Mouse (Mus musculus) gastrocnemius, postnatal 14 days (tissue): Measurements from ENCODE around the gene Gtpbp8. TPM values are rescaled to one million over a fixed set of nuclear protein-coding genes. Genes with fewer than 3 reads are reported as not detected.

Source experiments
- DNase-seq: peaks from one replicate; pipeline ENCODE4 v3.0.0; 2021; ENCODE audit warnings: mixed read lengths
- intact Hi-C: fragments of 180-260 bp; cut with DNase I; formaldehyde crosslinking; loops from one replicate; pipeline ENCODE4 v1.15.1; 2025; ENCODE audit warnings: low total_unique reads
- long read RNA-seq, 2 experiments: library from polyadenylated mRNA; stranded (forward); transcript quantifications; one replicate each; pipeline ENCODE4 v2.0.0; 2021
- total RNA-seq, 2 experiments: library from RNA; stranded (reverse); gene quantifications; 2 replicates each; pipeline ENCODE4 v1.2.3; 2021

Gene Gtpbp8
- 10 to 100 TPM in 1 of 2 experiments, 1 to 10 TPM in 1; 8.5 to 12.7 TPM for total RNA-seq
- long read RNA-seq, experiment 1, transcript Gtpbp8-204 (6 exons, 3,415 nt) = major isoform, 9 of 18 reads
- long read RNA-seq, experiment 1, partial matches to known transcripts = 0 of 18 reads
- long read RNA-seq, experiment 1, other reads (novel, unspliced or antisense) = 9 of 18 reads
- long read RNA-seq, experiment 2, transcript Gtpbp8-204 (6 exons, 3,415 nt) = major isoform, 5 of 12 reads
- long read RNA-seq, experiment 2, partial matches to known transcripts = 1 of 12 reads
- long read RNA-seq, experiment 2, other reads (novel, unspliced or antisense) = 5 of 12 reads

- intact Hi-C loops = no loop called here
- peak; percentile 79 for DNase-seq
Observed at GRCm38 (mm10) chr16:44745866-44746562, at the start of gene Gtpbp8. Gtpbp8 (minus strand) TSS chr16:44746363.

- no peak for DNase-seq
- intact Hi-C loops = no loop called here
Observed at GRCm38 (mm10) chr16:44794416-44794815, 48.3 kb upstream of the Gtpbp8 start.

- DNase-seq = no peak
- intact Hi-C loops = no loop called here
Observed at GRCm38 (mm10) chr16:44786934-44787333, 40.8 kb upstream of the Gtpbp8 start.

GRCm38 (mm10) chr16:44780751-44781150 lies 34.6 kb upstream of the Gtpbp8 start:
- DNase-seq = no peak
- intact Hi-C loops = no loop called here

- intact Hi-C loops = no loop called here
- no peak for DNase-seq
Observed at GRCm38 (mm10) chr16:44779494-44779893, 33.3 kb upstream of the Gtpbp8 start.

- intact Hi-C loops = no loop called here
- DNase-seq = no peak
Observed at GRCm38 (mm10) chr16:44778538-44779147, 32.5 kb upstream of the Gtpbp8 start.

- no peak for DNase-seq
- intact Hi-C loops = no loop called here
Observed at GRCm38 (mm10) chr16:44774201-44774600, 28.0 kb upstream of the Gtpbp8 start.

- intact Hi-C loops = no loop called here
- DNase-seq = no peak
Observed at GRCm38 (mm10) chr16:44773673-44774072, 27.5 kb upstream of the Gtpbp8 start.

- DNase-seq = no peak
- intact Hi-C loops = no loop called here
Observed at GRCm38 (mm10) chr16:44772577-44772976, 26.4 kb upstream of the Gtpbp8 start.

GRCm38 (mm10) chr16:44767967-44768366 lies 21.8 kb upstream of the Gtpbp8 start:
- DNase-seq = no peak
- intact Hi-C loops = loop anchor here (5.0 kb wide), 1 partner anchor 314 kb away; no protein-coding TSS in a partner anchor

GRCm38 (mm10) chr16:44767506-44767905 lies 21.3 kb upstream of the Gtpbp8 start:
- intact Hi-C loops = loop anchor here (5.0 kb wide), 1 partner anchor 315 kb away; no protein-coding TSS in a partner anchor
- DNase-seq = no peak

- intact Hi-C loops = loop anchor here (5.0 kb wide), 1 partner anchor 316 kb away; no protein-coding TSS in a partner anchor
Observed at GRCm38 (mm10) chr16:44766320-44766892, 20.2 kb upstream of the Gtpbp8 start.

GRCm38 (mm10) chr16:44765555-44766319 lies 19.6 kb upstream of the Gtpbp8 start, which contains the start of gene Cd200r1:
Cd200r1 (plus strand) TSS chr16:44765736.
- intact Hi-C loops = loop anchor here (5.0 kb wide), 1 partner anchor 317 kb away; no protein-coding TSS in a partner anchor

More at GRCm38 (mm10) chr16:44766320-44766892, 20.2 kb upstream of the Gtpbp8 start:
- no peak for DNase-seq

GRCm38 (mm10) chr16:44761811-44762210 lies 15.6 kb upstream of the Gtpbp8 start:
- no peak for DNase-seq

More at GRCm38 (mm10) chr16:44765555-44766319, 19.6 kb upstream of the Gtpbp8 start, which contains the start of gene Cd200r1:
- DNase-seq = no peak

GRCm38 (mm10) chr16:44757700-44758099 lies 11.5 kb upstream of the Gtpbp8 start:
- no peak for DNase-seq
- intact Hi-C loops = no loop called here

More at GRCm38 (mm10) chr16:44761811-44762210, 15.6 kb upstream of the Gtpbp8 start:
- intact Hi-C loops = no loop called here

- DNase-seq = no peak
- intact Hi-C loops = no loop called here
Observed at GRCm38 (mm10) chr16:44748007-44748406, 1.8 kb upstream of the Gtpbp8 start.

GRCm38 (mm10) chr16:44745471-44745865 lies 695 bp downstream of the Gtpbp8 start:
- intact Hi-C loops = no loop called here
- DNase-seq = no peak

- intact Hi-C loops = no loop called here
- no peak for DNase-seq
Observed at GRCm38 (mm10) chr16:44742753-44743152, 3.4 kb downstream of the Gtpbp8 start.

GRCm38 (mm10) chr16:44736118-44736517 lies 10.0 kb downstream of the Gtpbp8 start:
- intact Hi-C loops = no loop called here
- no peak for DNase-seq
